In the genomic region with DNA sequence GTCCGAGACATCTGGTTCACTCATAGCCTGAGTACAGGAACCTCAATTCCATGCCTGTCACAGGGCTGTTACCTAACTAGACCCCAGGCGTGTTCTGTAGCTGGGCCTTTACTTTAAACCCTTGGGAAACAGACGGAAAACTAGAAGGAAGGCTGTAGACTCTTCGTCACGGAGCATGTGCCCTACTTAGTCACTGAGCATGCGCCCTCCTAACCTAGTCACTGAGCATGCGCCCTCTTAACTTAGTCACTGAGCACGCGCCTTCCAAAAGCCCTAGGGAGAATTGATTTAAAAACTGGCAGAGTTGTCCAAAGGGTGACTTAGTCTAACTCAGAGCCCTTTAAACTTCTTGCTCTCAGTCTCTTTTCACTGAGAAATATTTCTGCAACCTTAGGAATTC, we compare ENCODE assay signal across 9 mouse cellular contexts. TPM values are rescaled to one million over a fixed set of nuclear protein-coding genes. Genes with fewer than 3 reads are reported as not detected.
DNase-seq lines count a peak whose midpoint lies in the region; ATAC-seq and TF ChIP-seq lines count a peak whose summit lies in the region.
"Had no signal": no experiment of that assay in that cellular context is flagged by ENCODE, and none has a peak within 500 bp of the region (broad histone marks: within the 10 kb centered on the region; RNA-seq: fewer than 3 reads in every experiment).

A gene (plus strand): TSS at position 346 of the 400 bp plus-strand sequence.

- peak within 1 kb of the TSS; percentile 22 for H3ac ChIP-seq in C2C12 (ENCODE audit: control insufficient read depth, insufficient read length, low read depth)

- H3K36me3 ChIP-seq in C2C12 (ENCODE audit: control insufficient read depth, insufficient read depth) = no peaks in the 10 kb centered on the region
- H3K36me3 ChIP-seq in forebrain, embryonic 16.5 days (ENCODE audit: control insufficient read depth, insufficient read depth) = no peaks in the 10 kb centered on the region
- H3K36me3 ChIP-seq in liver, embryonic 14.5 days (replicated peaks; ENCODE audit: control insufficient read depth, insufficient read depth, low read depth) = no peaks in the 10 kb centered on the region

- no peak within 1 kb of the TSS for H3K4me3 ChIP-seq in C2C12 (ENCODE audit: insufficient read depth, poor library complexity, severe bottlenecking)
- H3K4me3 ChIP-seq in forebrain, embryonic 16.5 days (replicated peaks; ENCODE audit: low read length) = peak within 1 kb of the TSS; percentile 55
- H3K4me3 ChIP-seq in liver, embryonic 14.5 days (ENCODE audit: insufficient read depth in 1 of 2, low read depth in 2 of 2, low read length in 2 of 2) = peak within 1 kb of the TSS in 1 of 2 experiments; percentile 19; a peak in 1 of 4 replicates

- ATAC-seq in forebrain, embryonic 16.5 days = no peak
- no peak for ATAC-seq in liver, embryonic 14.5 days (ENCODE audit: insufficient read depth)
- no peak for ATAC-seq in granulocyte monocyte progenitor cell, adult 5-6 weeks (replicated peaks; ENCODE audit: poor library complexity, severe bottlenecking)

- TF ChIP-seq CTCF in C2C12 (IDR thresholded peaks at IDR 0.05; ENCODE audit: control insufficient read depth, insufficient read depth, insufficient read length) = no peak
- TF ChIP-seq CTCF in liver, embryonic 14.5 days (IDR thresholded peaks at IDR 0.05; ENCODE audit: low read depth) = no peak

- no peaks in the 10 kb centered on the region for H3K9me3 ChIP-seq in forebrain, embryonic 16.5 days (ENCODE audit: control insufficient read depth, low read length)
- no peaks in the 10 kb centered on the region for H3K9me3 ChIP-seq in liver, embryonic 14.5 days (ENCODE audit: control insufficient read depth, low read length)

- 93% methylated on average over 9 of the region's 9 CpGs for WGBS in forebrain, embryonic 16.5 days
- whole genome bisulfite sequencing in liver, embryonic 14.5 days (ENCODE audit: insufficient replicate concordance) = 68% methylated on average over 9 of the region's 9 CpGs

- DNase-seq in gastrocnemius, postnatal 14 days = no peak
- DNase-seq in gastrocnemius, adult 8-10 months (ENCODE audit: low spot score in 2 of 2) = no peak
- DNase-seq in liver, embryonic 14.5 days (ENCODE audit: low read depth in 3 of 3, low spot score in 3 of 3) = no peak
- DNase-seq in T-cell, adult 2 months (ENCODE audit: low spot score) = no peak
- DNase-seq in left cerebral cortex, postnatal 14 days (ENCODE audit: low spot score in 2 of 2) = no peak
- DNase-seq: B cell, adult 2 months had no signal

- H3K79me3 ChIP-seq in C2C12 (ENCODE audit: low read depth) = no peaks in the 10 kb centered on the region

- peak within 1 kb of the TSS; percentile 96 for H3K4me2 ChIP-seq in forebrain, embryonic 16.5 days (ENCODE audit: low read length)
- H3K4me2 ChIP-seq in liver, embryonic 14.5 days (ENCODE audit: low read depth) = peak within 1 kb of the TSS; percentile 56

- peaks cover 13% of the 10 kb centered on the region for H3K27me3 ChIP-seq in C2C12 (ENCODE audit: control insufficient read depth, insufficient read depth, insufficient read length)
- peaks cover 4% of the 10 kb centered on the region; the same call in 1 of the 2 replicates for H3K27me3 ChIP-seq in forebrain, embryonic 16.5 days (replicated peaks; ENCODE audit: control insufficient read depth, insufficient read depth, low read length)
- H3K27me3 ChIP-seq in liver, embryonic 14.5 days (ENCODE audit: control insufficient read depth, insufficient read depth, low read length) = peaks cover 10% of the 10 kb centered on the region

- peaks cover 7% of the 10 kb centered on the region for H3K4me1 ChIP-seq in forebrain, embryonic 16.5 days (replicated peaks; ENCODE audit: control insufficient read depth, insufficient read depth, low read length)
- H3K4me1 ChIP-seq in liver, embryonic 14.5 days (replicated peaks; ENCODE audit: control insufficient read depth in 2 of 2, insufficient read depth in 2 of 2, low read length in 1 of 2) = no peaks in the 10 kb centered on the region

- no peaks in the 10 kb centered on the region for H3K79me2 ChIP-seq in C2C12 (ENCODE audit: control insufficient read depth, insufficient read depth)

- no peak within 1 kb of the TSS for H3K27ac ChIP-seq in forebrain, embryonic 16.5 days (ENCODE audit: low read length)
- no peak within 1 kb of the TSS for H3K27ac ChIP-seq in liver, embryonic 14.5 days

- intact Hi-C loops in gastrocnemius, postnatal 14 days (cut with DNase I; ENCODE audit: low total_unique reads) = no loop called here
- intact Hi-C loops in left cerebral cortex, postnatal 14 days (cut with DNase I) = loop anchor here (5.0 to 10.0 kb wide), 2 partner anchors 80 to 402 kb away; a partner anchor contains a TSS

- peak within 1 kb of the TSS; percentile 68 for H3K9ac ChIP-seq in forebrain, embryonic 16.5 days (replicated peaks; ENCODE audit: low read depth, low read length)
- no peak within 1 kb of the TSS for H3K9ac ChIP-seq in liver, embryonic 14.5 days (replicated peaks)

- TF ChIP-seq EP300 in liver, embryonic 14.5 days (IDR thresholded peaks at IDR 0.05; ENCODE audit: low read depth) = no peak

TF ChIP-seq in C2C12, 6 proteins besides CTCF, POLR2A, EP300 and RAD21:
- TF ChIP-seq FOSL1 (IDR thresholded peaks at IDR 0.05; ENCODE audit: insufficient read depth, low read length, poor library complexity, severe bottlenecking) (no peak), CEBPB (IDR thresholded peaks at IDR 0.05; ENCODE audit: low read depth) (no peak), MAX (IDR thresholded peaks at IDR 0.05) (no peak), USF1 (IDR thresholded peaks at IDR 0.05; ENCODE audit: low read depth) (no peak), MYOG (IDR thresholded peaks at IDR 0.05; ENCODE audit: control insufficient read depth, extremely low read depth, insufficient read length) (no peak), MYOD1 (IDR thresholded peaks at IDR 0.05; ENCODE audit: control insufficient read depth, insufficient read length, low read depth) (no peak)

RNA-seq across cellular contexts. Expression of the gene that starts here (rescaled TPM):
- total RNA-seq in gastrocnemius, postnatal 14 days (2021) = 10 to 100 TPM; 10.3 to 10.5 TPM
- total RNA-seq in gastrocnemius, adult 8-10 months (2022) = 1 to 10 TPM; 1.4 to 2.7 (median 1.8) TPM
- 0.09 TPM for polyA plus RNA-seq in C2C12 (2012; fragmentation: generic; extraction: Trizol)
- polyA plus RNA-seq in forebrain, embryonic 16.5 days (2015; fragmentation: Nextera tagmentation; extraction: Ambion mirVana) = 1.7 and 2.4 TPM in 2 replicates
- 0.15 and 0.17 TPM in 2 replicates for polyA plus RNA-seq in liver, embryonic 14.5 days (2012; rRNA removed)
- polyA plus RNA-seq in liver, embryonic 14.5 days (2014; fragmentation: Nextera tagmentation; extraction: Ambion mirVana) = 0.33 TPM in 2 replicates
- total RNA-seq in left cerebral cortex, postnatal 14 days (2021) = 1 to 10 TPM; 4.0 to 4.8 TPM
- not detected in 2 replicates for total RNA-seq in granulocyte monocyte progenitor cell, adult 5-6 weeks (2014; fragmentation: Nextera tagmentation)
- not detected in 2 replicates for total RNA-seq in granulocyte monocyte progenitor cell, adult 5-6 weeks (2017)
